Mouse (Mus musculus): Measurements from ENCODE around the gene Fam131b. TPM values are rescaled to one million over a fixed set of nuclear protein-coding genes. Genes with fewer than 3 reads are reported as not detected.

Fam131b gene
- polyA plus RNA-seq, 1 experiment: 0.24 TPM

GRCm38 (mm10) chr6:42362074-42362473 lies 37.6 kb upstream of the Fam131b start:
- Histone ChIP-seq H3K4me3 (ENCODE audit: control insufficient read depth, insufficient read depth, low read length) (no peak overlapping the region), H3K27ac (ENCODE audit: control insufficient read depth, insufficient read depth, low read length) (no peak overlapping the region)

DNA sequence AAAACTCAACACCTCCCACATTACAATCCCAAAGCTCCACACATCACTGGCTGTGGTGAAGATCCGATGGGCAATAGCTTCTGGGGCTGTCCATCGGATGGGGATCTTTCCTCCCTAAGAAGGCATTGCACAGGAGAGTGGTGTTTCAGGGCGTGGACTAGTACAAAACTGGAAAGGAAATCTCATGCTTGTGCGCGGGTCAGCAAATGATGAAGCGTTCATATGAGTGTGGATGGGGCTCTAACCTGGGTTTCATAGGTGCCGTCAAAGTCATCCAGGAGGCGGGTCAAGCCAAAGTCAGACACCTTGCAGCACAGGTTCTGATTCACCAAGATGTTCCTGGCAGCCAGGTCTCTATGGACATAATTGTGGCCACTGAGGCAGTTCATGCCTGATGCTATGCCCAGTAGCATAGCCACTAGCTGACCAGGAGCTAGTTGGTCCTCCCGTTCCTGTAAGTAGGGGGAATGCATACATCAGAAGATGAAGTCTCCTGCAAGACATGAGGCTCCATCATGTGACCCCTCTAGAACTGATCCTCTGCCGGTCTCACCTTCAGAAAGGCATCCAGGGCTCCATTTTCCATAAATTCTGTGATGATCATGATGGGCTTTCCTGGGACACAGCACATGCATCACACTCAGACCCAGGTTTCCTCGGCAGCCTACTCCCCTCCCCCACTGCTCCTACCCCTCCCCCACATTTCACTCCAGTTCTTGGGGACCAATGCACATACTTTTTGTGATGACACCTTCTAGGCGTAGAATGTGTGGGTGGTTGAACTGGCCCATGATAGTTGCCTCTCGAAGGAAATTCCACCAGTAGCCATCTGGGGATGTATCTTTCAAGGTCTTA lies 36.8 kb upstream of the Fam131b start:
- no peak overlapping the region for H3K4me3 ChIP-seq (ENCODE audit: control insufficient read depth, insufficient read depth, low read length)
- H3K4me1 ChIP-seq (replicated peaks; ENCODE audit: control insufficient read depth, insufficient read depth, low read length): no peaks in the 10 kb centered on the region
- no peak for TF ChIP-seq CTCF (IDR thresholded peaks at IDR 0.05; ENCODE audit: borderline replicate concordance, control insufficient read depth, extremely low read depth, insufficient read depth, low read length, poor library complexity)
- TF ChIP-seq POLR2A (IDR thresholded peaks at IDR 0.05; ENCODE audit: control insufficient read depth, extremely low read depth, insufficient read depth, low read length, poor library complexity): no peak
- WGBS: 96% methylated on average over 13 of the region's 13 CpGs
- DNase-seq: no peak
- H3K27me3 ChIP-seq (ENCODE audit: control insufficient read depth, insufficient read depth, low read length): no peaks in the 10 kb centered on the region
- H3K27ac ChIP-seq (ENCODE audit: control insufficient read depth, insufficient read depth, low read length): no peak overlapping the region
- peaks cover 29% of the 10 kb centered on the region for H3K36me3 ChIP-seq (ENCODE audit: control insufficient read depth, insufficient read depth, low read length)

More at GRCm38 (mm10) chr6:42362074-42362473, 37.6 kb upstream of the Fam131b start:
- Histone ChIP-seq H3K36me3 (ENCODE audit: control insufficient read depth, insufficient read depth, low read length) (peaks cover 21% of the 10 kb centered on the region), H3K27me3 (ENCODE audit: control insufficient read depth, insufficient read depth, low read length) (no peaks in the 10 kb centered on the region), H3K4me1 (replicated peaks; ENCODE audit: control insufficient read depth, insufficient read depth, low read length) (no peaks in the 10 kb centered on the region)
- TF ChIP-seq CTCF (IDR thresholded peaks at IDR 0.05; ENCODE audit: borderline replicate concordance, control insufficient read depth, extremely low read depth, insufficient read depth, low read length, poor library complexity): no peak
- TF ChIP-seq POLR2A (IDR thresholded peaks at IDR 0.05; ENCODE audit: control insufficient read depth, extremely low read depth, insufficient read depth, low read length, poor library complexity): no peak
- 94% methylated on average over 1 of the region's 1 CpGs for WGBS
- no peak for DNase-seq

DNA sequence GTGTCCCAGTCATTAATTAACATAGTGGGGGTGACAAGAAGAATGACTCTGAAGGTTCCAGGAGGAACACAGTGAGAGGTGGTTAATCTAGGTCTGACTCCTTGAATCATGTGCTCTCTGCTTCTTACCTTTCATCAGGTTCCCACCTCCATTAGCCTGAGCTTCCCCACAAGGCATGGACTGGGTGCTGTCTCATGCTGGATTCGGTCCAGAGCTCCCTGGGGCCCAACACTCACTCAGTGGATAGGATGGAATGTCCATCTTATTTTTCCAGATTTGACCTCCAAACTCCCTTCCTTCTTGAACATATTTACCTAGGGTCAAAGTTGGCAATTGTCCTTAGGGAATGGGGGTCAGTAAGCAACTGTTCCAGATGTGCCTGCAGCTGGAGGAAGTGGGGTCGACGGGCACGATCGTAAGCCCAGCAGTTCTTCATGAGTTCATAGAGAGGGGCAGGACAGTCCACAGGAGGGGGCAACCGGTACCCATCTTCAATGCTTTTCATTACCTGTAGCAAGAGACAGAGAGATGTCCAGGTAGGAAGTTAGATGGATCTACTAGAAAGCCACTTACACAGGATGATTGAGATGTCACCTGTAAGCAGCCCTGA lies 35.9 kb upstream of the Fam131b start:
- H3K27me3 ChIP-seq (ENCODE audit: control insufficient read depth, insufficient read depth, low read length): no peaks in the 10 kb centered on the region
- H3K27ac ChIP-seq (ENCODE audit: control insufficient read depth, insufficient read depth, low read length): no peak overlapping the region
- no peak for TF ChIP-seq POLR2A (IDR thresholded peaks at IDR 0.05; ENCODE audit: control insufficient read depth, extremely low read depth, insufficient read depth, low read length, poor library complexity)
- TF ChIP-seq CTCF (IDR thresholded peaks at IDR 0.05; ENCODE audit: borderline replicate concordance, control insufficient read depth, extremely low read depth, insufficient read depth, low read length, poor library complexity): no peak
- H3K4me3 ChIP-seq (ENCODE audit: control insufficient read depth, insufficient read depth, low read length): no peak overlapping the region
- H3K36me3 ChIP-seq (ENCODE audit: control insufficient read depth, insufficient read depth, low read length): peaks cover 35% of the 10 kb centered on the region
- no peak for DNase-seq
- H3K4me1 ChIP-seq (replicated peaks; ENCODE audit: control insufficient read depth, insufficient read depth, low read length): no peaks in the 10 kb centered on the region
- 90% methylated on average over 6 of the region's 6 CpGs for WGBS

DNA sequence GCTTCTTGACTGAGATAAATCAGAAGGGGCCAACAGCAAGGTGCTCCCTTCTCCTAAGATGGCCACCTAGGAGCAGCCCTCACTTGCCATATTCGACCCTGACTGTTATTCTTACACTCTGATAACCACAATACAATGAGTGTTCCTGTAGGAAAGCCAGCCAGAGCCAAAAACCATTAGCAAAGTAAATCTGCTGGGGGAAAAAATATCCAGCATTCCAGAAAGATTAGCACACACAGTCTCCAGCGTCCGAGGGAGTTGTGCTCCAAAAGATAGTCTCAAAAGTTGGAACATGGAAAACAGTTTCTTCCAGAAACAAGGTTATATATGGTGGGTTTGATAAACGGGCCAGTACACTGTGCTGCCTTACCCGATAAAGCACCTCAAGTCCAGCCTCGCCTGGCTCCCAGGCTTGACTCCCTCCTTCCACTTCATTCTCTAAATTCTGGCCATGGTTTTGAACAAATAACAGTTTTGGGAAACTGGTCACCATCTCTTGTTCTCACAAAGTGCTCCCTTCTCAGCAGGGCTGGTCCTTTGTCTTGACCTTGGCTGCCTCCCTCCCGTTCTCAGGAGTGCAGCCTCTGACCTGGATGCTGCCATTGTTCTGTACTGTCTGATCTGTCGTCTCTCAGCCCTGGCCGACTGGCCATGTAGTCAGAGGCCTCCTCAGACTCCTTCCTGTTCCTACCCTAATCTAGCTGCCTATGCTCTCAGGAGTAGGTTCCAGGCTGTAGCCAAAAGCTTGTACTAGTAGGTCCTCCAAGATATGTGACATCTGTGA lies 35.1 kb upstream of the Fam131b start:
- H3K4me1 ChIP-seq (replicated peaks; ENCODE audit: control insufficient read depth, insufficient read depth, low read length): peaks cover 1% of the 10 kb centered on the region; the same call in 1 of the 2 replicates
- H3K27me3 ChIP-seq (ENCODE audit: control insufficient read depth, insufficient read depth, low read length): no peaks in the 10 kb centered on the region
- TF ChIP-seq CTCF (IDR thresholded peaks at IDR 0.05; ENCODE audit: borderline replicate concordance, control insufficient read depth, extremely low read depth, insufficient read depth, low read length, poor library complexity): no peak
- TF ChIP-seq POLR2A (IDR thresholded peaks at IDR 0.05; ENCODE audit: control insufficient read depth, extremely low read depth, insufficient read depth, low read length, poor library complexity): no peak
- H3K4me3 ChIP-seq (ENCODE audit: control insufficient read depth, insufficient read depth, low read length): no peak overlapping the region
- no peak for DNase-seq
- H3K27ac ChIP-seq (ENCODE audit: control insufficient read depth, insufficient read depth, low read length): no peak overlapping the region
- WGBS: 92% methylated on average over 9 of the region's 9 CpGs
- H3K36me3 ChIP-seq (ENCODE audit: control insufficient read depth, insufficient read depth, low read length): peaks cover 35% of the 10 kb centered on the region

GRCm38 (mm10) chr6:42358901-42359300 lies 34.5 kb upstream of the Fam131b start:
- no peak overlapping the region for H3K27ac ChIP-seq (ENCODE audit: control insufficient read depth, insufficient read depth, low read length)
- WGBS: 96% methylated on average over 12 of the region's 12 CpGs
- H3K4me3 ChIP-seq (ENCODE audit: control insufficient read depth, insufficient read depth, low read length): no peak overlapping the region
- no peaks in the 10 kb centered on the region for H3K27me3 ChIP-seq (ENCODE audit: control insufficient read depth, insufficient read depth, low read length)
- H3K4me1 ChIP-seq (replicated peaks; ENCODE audit: control insufficient read depth, insufficient read depth, low read length): peaks cover 8% of the 10 kb centered on the region
- DNase-seq: no peak
- H3K36me3 ChIP-seq (ENCODE audit: control insufficient read depth, insufficient read depth, low read length): peaks cover 35% of the 10 kb centered on the region
- TF ChIP-seq POLR2A (IDR thresholded peaks at IDR 0.05; ENCODE audit: control insufficient read depth, extremely low read depth, insufficient read depth, low read length, poor library complexity) (no peak), CTCF (IDR thresholded peaks at IDR 0.05; ENCODE audit: borderline replicate concordance, control insufficient read depth, extremely low read depth, insufficient read depth, low read length, poor library complexity) (no peak)

- no peak for DNase-seq
- Histone ChIP-seq H3K36me3 (ENCODE audit: control insufficient read depth, insufficient read depth, low read length) (peaks cover 35% of the 10 kb centered on the region), H3K27me3 (ENCODE audit: control insufficient read depth, insufficient read depth, low read length) (no peaks in the 10 kb centered on the region), H3K4me3 (ENCODE audit: control insufficient read depth, insufficient read depth, low read length) (no peak overlapping the region), H3K4me1 (replicated peaks; ENCODE audit: control insufficient read depth, insufficient read depth, low read length) (peaks cover 14% of the 10 kb centered on the region), H3K27ac (ENCODE audit: control insufficient read depth, insufficient read depth, low read length) (no peak overlapping the region)
- WGBS: 95% methylated on average over 6 of the region's 6 CpGs
- TF ChIP-seq CTCF (IDR thresholded peaks at IDR 0.05; ENCODE audit: borderline replicate concordance, control insufficient read depth, extremely low read depth, insufficient read depth, low read length, poor library complexity) (no peak), POLR2A (IDR thresholded peaks at IDR 0.05; ENCODE audit: control insufficient read depth, extremely low read depth, insufficient read depth, low read length, poor library complexity) (no peak)
These were observed 33.5 kb upstream of the Fam131b start for GRCm38 (mm10) chr6:42357901-42358300.
